Mouse (Mus musculus): ENCODE results near the gene Fancc.
A peak's percentile ranks its signal among the peaks of the same experiment; 100 is the strongest.
"Not testable (repeated sequence)": the region's sequence is repeated elsewhere in the genome, so short reads cannot be mapped to it uniquely, and the experiment has no call there.

Fancc gene

GRCm38 (mm10) chr13:63514931-63515360 lies 17.9 kb upstream of the Fancc start:
- no peak for DNase-seq

GRCm38 (mm10) chr13:63513374-63514098 lies 16.5 kb upstream of the Fancc start:
- DNase-seq = no peak

GRCm38 (mm10) chr13:63512411-63512810 lies 15.3 kb upstream of the Fancc start:
- DNase-seq = no peak

GRCm38 (mm10) chr13:63507821-63508220 lies 10.7 kb upstream of the Fancc start:
- DNase-seq = peak; percentile 16

- no peak for DNase-seq
These were observed 10.0 kb upstream of the Fancc start for GRCm38 (mm10) chr13:63507001-63507556.

- DNase-seq = no peak
These were observed 9.3 kb upstream of the Fancc start for GRCm38 (mm10) chr13:63506364-63506763.

- peak; percentile 60 for DNase-seq
These were observed 5.3 kb upstream of the Fancc start for GRCm38 (mm10) chr13:63502391-63502790.

- no peak for DNase-seq
These were observed 2.4 kb upstream of the Fancc start for GRCm38 (mm10) chr13:63499489-63499888.

- no peak for DNase-seq
These were observed 9.4 kb downstream of the Fancc start for GRCm38 (mm10) chr13:63487707-63488042.

- DNase-seq = no peak
These were observed 10.0 kb downstream of the Fancc start for GRCm38 (mm10) chr13:63486791-63487706.

- DNase-seq = no peak
These were observed 21.7 kb downstream of the Fancc start for GRCm38 (mm10) chr13:63475356-63475755.

GRCm38 (mm10) chr13:63452898-63453297 lies 44.2 kb downstream of the Fancc start:
- DNase-seq = no peak

- no peak for DNase-seq
These were observed 45.9 kb downstream of the Fancc start for GRCm38 (mm10) chr13:63451140-63451539.

- no peak for DNase-seq
These were observed 51.7 kb downstream of the Fancc start for GRCm38 (mm10) chr13:63445419-63445818.

GRCm38 (mm10) chr13:63432759-63433158 lies 64.3 kb downstream of the Fancc start:
- peak; percentile 8 for DNase-seq

- no peak for DNase-seq
These were observed 65.3 kb downstream of the Fancc start for GRCm38 (mm10) chr13:63431857-63432191.

GRCm38 (mm10) chr13:63431030-63431856 lies 65.8 kb downstream of the Fancc start:
- DNase-seq = peak; percentile 97

- no peak for DNase-seq
These were observed 66.4 kb downstream of the Fancc start for GRCm38 (mm10) chr13:63430681-63431029.

- peak; percentile 2 for DNase-seq
These were observed 66.9 kb downstream of the Fancc start for GRCm38 (mm10) chr13:63430206-63430605.

- not testable (repeated sequence) for DNase-seq
These were observed 68.9 kb downstream of the Fancc start for GRCm38 (mm10) chr13:63428211-63428610.

- no peak for DNase-seq
These were observed 74.0 kb downstream of the Fancc start for GRCm38 (mm10) chr13:63423060-63423459.

- no peak for DNase-seq
These were observed 75.9 kb downstream of the Fancc start for GRCm38 (mm10) chr13:63421225-63421624.

GRCm38 (mm10) chr13:63418148-63418547 lies 78.9 kb downstream of the Fancc start:
- no peak for DNase-seq
